Mouse (Mus musculus): ENCODE results near the gene Zfp335. TPM values are rescaled to one million over a fixed set of nuclear protein-coding genes. Genes with fewer than 3 reads are reported as not detected.
A peak's percentile ranks its signal among the peaks of the same experiment; 100 is the strongest.

Zfp335 gene
- total and polyA plus RNA-seq, 2 experiments: 2.4 to 18.9 TPM

- 90% methylated on average over 8 of the region's 8 CpGs for WGBS
- H3K4me1 ChIP-seq (ENCODE audit: control insufficient read depth, insufficient read depth, low read length): no peaks in the 10 kb centered on the region
- H3K27me3 ChIP-seq (ENCODE audit: control insufficient read depth, insufficient read depth, low read length): no peaks in the 10 kb centered on the region
- H3K36me3 ChIP-seq (ENCODE audit: control insufficient read depth, insufficient read depth, low read length): no peaks in the 10 kb centered on the region; the same call in 1 of the 2 replicates
- DNase-seq (ENCODE audit: extremely low read depth, low read depth, low spot score): no peak
- TF ChIP-seq POLR2A (IDR thresholded peaks at IDR 0.05; ENCODE audit: extremely low read depth, insufficient read depth, low read length) (no peak), CTCF (IDR thresholded peaks at IDR 0.05; ENCODE audit: low read depth, low read length) (no peak)
- no peak overlapping the region for H3K9ac ChIP-seq (ENCODE audit: low read depth, low read length)
- H3K79me2 ChIP-seq (ENCODE audit: control insufficient read depth, insufficient read depth, low read length): no peaks in the 10 kb centered on the region
- H3K4me3 ChIP-seq (ENCODE audit: insufficient read depth, low read depth, low read length): no peak overlapping the region
- no peak overlapping the region for H3K27ac ChIP-seq (replicated peaks; ENCODE audit: insufficient read depth, low read depth, low read length)
Measured at GRCm38 (mm10) chr2:164850061-164850460, 61.5 kb downstream of the Zfp335 start.

- Histone ChIP-seq H3K9ac (ENCODE audit: low read depth, low read length) (no peak overlapping the region), H3K27ac (replicated peaks; ENCODE audit: insufficient read depth, low read depth, low read length) (no peak overlapping the region), H3K4me1 (ENCODE audit: control insufficient read depth, insufficient read depth, low read length) (no peaks in the 10 kb centered on the region), H3K79me2 (ENCODE audit: control insufficient read depth, insufficient read depth, low read length) (no peaks in the 10 kb centered on the region), H3K27me3 (ENCODE audit: control insufficient read depth, insufficient read depth, low read length) (no peaks in the 10 kb centered on the region), H3K4me3 (ENCODE audit: insufficient read depth, low read depth, low read length) (no peak overlapping the region), H3K36me3 (ENCODE audit: control insufficient read depth, insufficient read depth, low read length) (no peaks in the 10 kb centered on the region)
- no peak for DNase-seq (ENCODE audit: extremely low read depth, low read depth, low spot score)
- TF ChIP-seq POLR2A (IDR thresholded peaks at IDR 0.05; ENCODE audit: extremely low read depth, insufficient read depth, low read length) (no peak), CTCF (IDR thresholded peaks at IDR 0.05; ENCODE audit: low read depth, low read length) (peak; percentile 44; the same call in 1 of the 2 replicates)
- WGBS: 65% methylated on average over 3 of the region's 3 CpGs
Measured at GRCm38 (mm10) chr2:164845782-164846181, 65.8 kb downstream of the Zfp335 start.

Other genes with a start within 250 kb of the Zfp335 start
- gene Wfdc11, start 237.7 kb downstream of the Zfp335 start, total RNA-seq (2014; rRNA removed): not detected in 2 replicates
- not detected in 2 replicates for gene Wfdc11, start 237.7 kb downstream of the Zfp335 start, polyA plus RNA-seq (2012; rRNA removed)
- not detected in 2 replicates for gene Wfdc13, start 226.7 kb downstream of the Zfp335 start, total RNA-seq (2014; rRNA removed)
- not detected in 2 replicates for gene Wfdc13, start 226.7 kb downstream of the Zfp335 start, polyA plus RNA-seq (2012; rRNA removed)
- not detected in 2 replicates for gene Spint4, start 213.3 kb downstream of the Zfp335 start, total RNA-seq (2014; rRNA removed)
- gene Spint4, start 213.3 kb downstream of the Zfp335 start, polyA plus RNA-seq (2012; rRNA removed): not detected in 2 replicates
- not detected in 2 replicates for gene Spint5, start 196.5 kb downstream of the Zfp335 start, total RNA-seq (2014; rRNA removed)
- gene Spint5, start 196.5 kb downstream of the Zfp335 start, polyA plus RNA-seq (2012; rRNA removed): not detected in 2 replicates
- 0.09 and 0.81 TPM in 2 replicates for gene Wfdc3, start 165.8 kb downstream of the Zfp335 start, total RNA-seq (2014; rRNA removed)
- gene Wfdc3, start 165.8 kb downstream of the Zfp335 start, polyA plus RNA-seq (2012; rRNA removed): 0.07 and 0.21 TPM in 2 replicates
- gene Dnttip1, start 165.8 kb downstream of the Zfp335 start, total RNA-seq (2014; rRNA removed): 11.8 and 12.9 TPM in 2 replicates
- gene Dnttip1, start 165.8 kb downstream of the Zfp335 start, polyA plus RNA-seq (2012; rRNA removed): 11.9 and 17.6 TPM in 2 replicates
- 0.18 and 1.9 TPM in 2 replicates for gene Ube2c, start 141.9 kb downstream of the Zfp335 start, total RNA-seq (2014; rRNA removed)
- gene Ube2c, start 141.9 kb downstream of the Zfp335 start, polyA plus RNA-seq (2012; rRNA removed): 1.2 and 1.5 TPM in 2 replicates
- 6.1 TPM in 1 of 2 replicates, not detected in the other for gene Tnnc2, start 131.8 kb downstream of the Zfp335 start, total RNA-seq (2014; rRNA removed)
- gene Tnnc2, start 131.8 kb downstream of the Zfp335 start, polyA plus RNA-seq (2012; rRNA removed): not detected in 2 replicates
- 10.8 and 12.6 TPM in 2 replicates for gene Snx21, start 125.9 kb downstream of the Zfp335 start, total RNA-seq (2014; rRNA removed)
- 14.4 and 14.6 TPM in 2 replicates for gene Snx21, start 125.9 kb downstream of the Zfp335 start, polyA plus RNA-seq (2012; rRNA removed)
- 19.4 and 25.8 TPM in 2 replicates for gene Acot8, start 106.9 kb downstream of the Zfp335 start, total RNA-seq (2014; rRNA removed)
- 46.1 and 53.2 TPM in 2 replicates for gene Acot8, start 106.9 kb downstream of the Zfp335 start, polyA plus RNA-seq (2012; rRNA removed)
- gene Zswim3, start 106.7 kb downstream of the Zfp335 start, total RNA-seq (2014; rRNA removed): 0.83 and 1.1 TPM in 2 replicates
- gene Zswim3, start 106.7 kb downstream of the Zfp335 start, polyA plus RNA-seq (2012; rRNA removed): 0.73 and 0.82 TPM in 2 replicates
- gene Zswim1, start 89.1 kb downstream of the Zfp335 start, total RNA-seq (2014; rRNA removed): 0.55 and 0.81 TPM in 2 replicates
- gene Zswim1, start 89.1 kb downstream of the Zfp335 start, polyA plus RNA-seq (2012; rRNA removed): 3.2 and 4.4 TPM in 2 replicates
- 0.18 TPM in 1 of 2 replicates, not detected in the other for gene Spata25, start 83.2 kb downstream of the Zfp335 start, total RNA-seq (2014; rRNA removed)
- gene Spata25, start 83.2 kb downstream of the Zfp335 start, polyA plus RNA-seq (2012; rRNA removed): not detected in 2 replicates
- 112 and 135 TPM in 2 replicates for gene Ctsa, start 78.9 kb downstream of the Zfp335 start, total RNA-seq (2014; rRNA removed)
- 164 and 279 TPM in 2 replicates for gene Ctsa, start 78.9 kb downstream of the Zfp335 start, polyA plus RNA-seq (2012; rRNA removed)
- gene Neurl2, start 78.3 kb downstream of the Zfp335 start, total RNA-seq (2014; rRNA removed): 1.6 and 2.3 TPM in 2 replicates
- gene Neurl2, start 78.3 kb downstream of the Zfp335 start, polyA plus RNA-seq (2012; rRNA removed): 4.5 and 5.6 TPM in 2 replicates
- 21.7 and 22.1 TPM in 2 replicates for gene Pltp, start 54.0 kb downstream of the Zfp335 start, total RNA-seq (2014; rRNA removed)
- 49.7 and 92.8 TPM in 2 replicates for gene Pltp, start 54.0 kb downstream of the Zfp335 start, polyA plus RNA-seq (2012; rRNA removed)
- 9.1 and 12.9 TPM in 2 replicates for gene Pcif1, start 32.5 kb downstream of the Zfp335 start, total RNA-seq (2014; rRNA removed)
- 20.2 and 21.3 TPM in 2 replicates for gene Pcif1, start 32.5 kb downstream of the Zfp335 start, polyA plus RNA-seq (2012; rRNA removed)
- 0.20 and 0.65 TPM in 2 replicates for gene Mmp9, start 29.0 kb upstream of the Zfp335 start, total RNA-seq (2014; rRNA removed)
- gene Mmp9, start 29.0 kb upstream of the Zfp335 start, polyA plus RNA-seq (2012; rRNA removed): 0.55 and 0.70 TPM in 2 replicates
- 0.46 and 0.54 TPM in 2 replicates for gene Slc12a5, start 49.0 kb upstream of the Zfp335 start, total RNA-seq (2014; rRNA removed)
- 0.85 and 1.1 TPM in 2 replicates for gene Slc12a5, start 49.0 kb upstream of the Zfp335 start, polyA plus RNA-seq (2012; rRNA removed)
- gene Ncoa5, start 123.1 kb upstream of the Zfp335 start, total RNA-seq (2014; rRNA removed): 4.3 and 6.8 TPM in 2 replicates
- gene Ncoa5, start 123.1 kb upstream of the Zfp335 start, polyA plus RNA-seq (2012; rRNA removed): 9.2 and 11.5 TPM in 2 replicates
- gene Cd40, start 143.9 kb upstream of the Zfp335 start, total RNA-seq (2014; rRNA removed): 0.74 and 1.7 TPM in 2 replicates
- gene Cd40, start 143.9 kb upstream of the Zfp335 start, polyA plus RNA-seq (2012; rRNA removed): 0.37 and 1.0 TPM in 2 replicates
- not detected in 2 replicates for gene 1700025C18Rik, start 179.0 kb upstream of the Zfp335 start, total RNA-seq (2014; rRNA removed)
- gene 1700025C18Rik, start 179.0 kb upstream of the Zfp335 start, polyA plus RNA-seq (2012; rRNA removed): not detected in 2 replicates

Measured in liver, adult 2 months (tissue).